Mouse (Mus musculus) bone marrow, adult 2 months (tissue): ENCODE results near the gene Nbr1.

Source experiments
- CTCF ChIP-seq: fragments of 200-500 bp; IDR thresholded peaks from 2 replicates; pipeline ENCODE4 v1.5.1; 2011; ENCODE audit warnings: low read length, control low read depth; ENCODE audit not compliant: control insufficient read depth, insufficient read depth
- POLR2A ChIP-seq: fragments of 200-500 bp; IDR thresholded peaks from 2 replicates; pipeline ENCODE4 v1.6.1; 2011; ENCODE audit warnings: low read depth, mild to moderate bottlenecking, control low read depth, low read length, borderline replicate concordance; ENCODE audit not compliant: control insufficient read depth

- no peak for TF ChIP-seq CTCF
- no peak for TF ChIP-seq POLR2A
These were observed 30.4 kb downstream of the Nbr1 start, which contains the start of gene Tmem106a for GRCm38 (mm10) chr11:101582054-101583035.
